ENCODE assay signal across 15 mouse cellular contexts in the genomic region with DNA sequence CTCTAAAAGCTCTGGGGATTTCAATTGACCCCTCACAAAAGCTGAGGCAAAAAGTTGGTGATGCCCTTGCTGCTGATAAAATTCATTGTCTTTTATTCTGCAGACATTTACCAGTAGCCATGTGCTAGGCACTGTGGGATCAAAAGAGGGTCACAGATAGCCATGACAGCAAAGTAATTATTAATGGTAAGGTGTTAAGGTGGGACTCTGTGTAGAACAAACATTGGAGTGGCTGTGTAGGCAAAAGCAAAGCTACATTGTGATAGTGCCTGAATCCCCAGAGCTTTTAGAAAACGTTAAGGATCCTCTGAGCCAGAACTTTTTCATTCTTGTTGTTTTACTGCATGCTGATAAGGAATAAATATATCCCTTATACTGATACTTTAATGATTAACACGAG.
"Had no signal": no experiment of that assay in that cellular context is flagged by ENCODE, and none has a peak within 500 bp of the region (broad histone marks: within the 10 kb centered on the region; RNA-seq: fewer than 3 reads in every experiment).

No protein-coding gene starts in this region.

- H3K4me2 ChIP-seq: neural tube, embryonic 12.5 days; neural tube, embryonic 13.5 days had no signal

- H3K9ac ChIP-seq: neural tube, embryonic 12.5 days; neural tube, embryonic 13.5 days; neural tube, embryonic 15.5 days had no signal

- DNase-seq: retina, postnatal 1 day; right cerebral cortex, adult 18-20 months; right cerebral cortex, postnatal 14 days; right cerebral cortex, postnatal 25 days; right cerebral cortex, postnatal 4 days; spleen, adult 18-20 months; thymus, adult 18-20 months; thymus, adult 2 months; thymus, postnatal 14 days; thymus, postnatal 25 days; thymus, postnatal 36 days; thymus, postnatal 4 days had no signal

- H3K27ac ChIP-seq: neural tube, embryonic 12.5 days had no signal

- H3K9me3 ChIP-seq: neural tube, embryonic 12.5 days; neural tube, embryonic 13.5 days; neural tube, embryonic 15.5 days had no signal

- H3K27me3 ChIP-seq: neural tube, embryonic 12.5 days; neural tube, embryonic 13.5 days; neural tube, embryonic 15.5 days had no signal

- H3K4me3 ChIP-seq: neural tube, embryonic 12.5 days; neural tube, embryonic 13.5 days; neural tube, embryonic 15.5 days had no signal

- H3K36me3 ChIP-seq: neural tube, embryonic 12.5 days; neural tube, embryonic 15.5 days had no signal
